Mouse (Mus musculus): ENCODE measurements around the gene Mfsd14a.

DNA sequence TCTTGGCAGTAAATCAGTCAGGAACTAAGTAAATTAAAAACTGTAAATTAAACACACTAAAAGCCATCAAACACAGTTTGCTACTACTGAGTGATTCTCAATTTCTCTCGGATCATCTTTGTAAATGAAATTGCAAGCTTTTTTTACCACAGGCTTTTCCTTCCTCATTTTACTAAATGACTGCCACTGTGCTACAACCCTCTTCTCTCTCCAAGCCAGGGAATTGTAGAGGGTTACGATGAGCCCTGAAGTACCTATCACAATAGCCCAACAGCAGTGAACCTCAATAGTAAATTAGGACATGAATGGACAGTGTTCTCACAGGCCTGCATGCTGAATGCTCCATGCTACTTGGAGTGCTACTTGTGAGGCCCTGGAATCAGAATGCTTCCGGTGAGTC, 28.4 kb downstream of the Mfsd14a start:
- no peak for TF ChIP-seq CTCF (conservative IDR thresholded peaks at IDR 0.05; ENCODE audit: low read length)
- TF ChIP-seq NANOG (IDR thresholded peaks at IDR 0.05; ENCODE audit: borderline replicate concordance, low read length) = no peak

All from E14TG2a.4 (cell line).